Mouse (Mus musculus) liver, embryonic 11.5 days (tissue): ENCODE results near the gene Adamts7. TPM values are rescaled to one million over a fixed set of nuclear protein-coding genes. Genes with fewer than 3 reads are reported as not detected.

Experiments
- ATAC-seq: fragments of 200-750 bp; cut with Nextera tagmentation; replicated peaks from 2 replicates; pipeline ENCODE4 v1.8.0; 2017; ENCODE audit warnings: moderate number of reproducible peaks, mild to moderate bottlenecking, moderate TSS enrichment, moderate library complexity; ENCODE audit not compliant: low FRiP score
- DNase-seq: peaks from one replicate; pipeline ENCODE4 v3.0.0-alpha.2; 2017; ENCODE audit warnings: low spot score
- H3K27ac ChIP-seq: fragments of 300-500 bp; sonication (generic); 2 replicates; pipeline ENCODE4 v1.5.1; 2014; ENCODE audit warnings: mild to moderate bottlenecking, low read depth, low read length, control low read depth
- H3K27me3 ChIP-seq: fragments of 300-500 bp; sonication (generic); replicated peaks from 2 replicates; pipeline ENCODE4 v1.6.1; 2014; ENCODE audit warnings: low read length, mixed read lengths; ENCODE audit not compliant: control insufficient read depth, insufficient read depth
- H3K36me3 ChIP-seq: fragments of 300-500 bp; sonication (generic); 2 replicates; pipeline ENCODE4 v1.6.1; 2014; ENCODE audit warnings: mild to moderate bottlenecking, low read length, moderate library complexity, mixed read lengths; ENCODE audit not compliant: control insufficient read depth, insufficient read depth
- H3K4me1 ChIP-seq: fragments of 300-500 bp; sonication (generic); replicated peaks from 2 replicates; pipeline ENCODE4 v1.6.1; 2014; ENCODE audit warnings: low read length, mixed read lengths; ENCODE audit not compliant: control insufficient read depth, insufficient read depth
- H3K4me2 ChIP-seq: fragments of 300-500 bp; sonication (generic); 2 replicates; pipeline ENCODE4 v1.6.1; 2014; ENCODE audit warnings: mild to moderate bottlenecking, control low read depth, moderate library complexity
- H3K4me3 ChIP-seq: fragments of 300-500 bp; sonication (generic); 2 replicates; pipeline ENCODE4 v1.5.1; 2014; ENCODE audit warnings: low read depth, low read length, control low read depth
- H3K9ac ChIP-seq: fragments of 300-500 bp; sonication (generic); 2 replicates; pipeline ENCODE4 v1.6.1; 2014; ENCODE audit warnings: low read depth, low read length, control low read depth
- H3K9me3 ChIP-seq: fragments of 300-500 bp; sonication (generic); 2 replicates; pipeline ENCODE4 v1.6.1; 2016; ENCODE audit warnings: low read length, inconsistent platforms, mixed read lengths; ENCODE audit not compliant: control insufficient read depth
- WGBS: fragments of 180-500 bp; shearing (Covaris S2); extraction: QIAGEN DNeasy Blood & Tissue Kit; methylation state at CpG from one replicate; pipeline ENCODE4 v1.1.7; 2014; 5-methylcytosine and 5-hydroxymethylcytosine counted together
- polyA plus RNA-seq: library from polyadenylated mRNA; unstranded; fragments of >200 nt; fragmentation: Nextera tagmentation; extraction: Ambion mirVana; gene quantifications from 2 replicates; pipeline ENCODE4 v1.2.1, GENCODE M21; 2014

Gene Adamts7
- 3.2 and 3.6 TPM in 2 replicates for polyA plus RNA-seq

GRCm38 (mm10) chr9:90162926-90163748, at the start of gene Adamts7:
Gene Adamts7, plus strand, starts transcription at chr9:90163069.
- H3K27ac ChIP-seq, result no peak within 1 kb of the TSS
- no peaks in the 10 kb centered on the region for H3K36me3 ChIP-seq
- no peaks in the 10 kb centered on the region for H3K9me3 ChIP-seq
- peak; percentile 74 for DNase-seq
- peak; percentile 42 for ATAC-seq
- peak within 1 kb of the TSS; percentile 96 for H3K4me2 ChIP-seq
- WGBS, result under 1% methylated on average over 59 of the region's 60 CpGs
- H3K4me3 ChIP-seq, result peak within 1 kb of the TSS; percentile 60
- no peaks in the 10 kb centered on the region for H3K4me1 ChIP-seq
- peak within 1 kb of the TSS; percentile 56 for H3K9ac ChIP-seq
- peaks cover 37% of the 10 kb centered on the region for H3K27me3 ChIP-seq

GRCm38 (mm10) chr9:90113151-90113550, 49.7 kb upstream of the Adamts7 start:
- Histone ChIP-seq H3K27ac (peak overlapping the region; percentile 100), H3K4me3 (peak overlapping the region; percentile 98), H3K9ac (peak overlapping the region; percentile 99), H3K4me2 (peak overlapping the region; percentile 88), H3K27me3 (no peaks in the 10 kb centered on the region), H3K4me1 (peaks cover 23% of the 10 kb centered on the region), H3K9me3 (no peaks in the 10 kb centered on the region), H3K36me3 (peaks cover 10% of the 10 kb centered on the region)
- 1% methylated on average over 13 of the region's 13 CpGs for WGBS
- DNase-seq (no peak), ATAC-seq (no peak)

- H3K9ac ChIP-seq, result peak overlapping the region; percentile 99
- DNase-seq (peak; percentile 87), ATAC-seq (peak; percentile 75)
- peaks cover 19% of the 10 kb centered on the region; the same call in 1 of the 2 replicates for H3K4me1 ChIP-seq
- peaks cover 3% of the 10 kb centered on the region; the same call in 1 of the 2 replicates for H3K36me3 ChIP-seq
- peak overlapping the region; percentile 98 for H3K4me3 ChIP-seq
- WGBS, result under 1% methylated on average over 82 of the region's 82 CpGs
- H3K9me3 ChIP-seq, result no peaks in the 10 kb centered on the region
- H3K27me3 ChIP-seq, result no peaks in the 10 kb centered on the region
- H3K4me2 ChIP-seq, result peak overlapping the region; percentile 88
- peak overlapping the region; percentile 100 for H3K27ac ChIP-seq
Observed at GRCm38 (mm10) chr9:90113651-90114566, 49.0 kb upstream of the Adamts7 start.

- WGBS, result 1% methylated on average over 40 of the region's 40 CpGs
- peak within 1 kb of the TSS; percentile 100 for H3K27ac ChIP-seq
- H3K4me2 ChIP-seq, result peak within 1 kb of the TSS; percentile 88
- peak within 1 kb of the TSS; percentile 98 for H3K4me3 ChIP-seq
- no peaks in the 10 kb centered on the region for H3K36me3 ChIP-seq
- no peaks in the 10 kb centered on the region for H3K9me3 ChIP-seq
- H3K27me3 ChIP-seq, result no peaks in the 10 kb centered on the region
- ATAC-seq (peak; percentile 96), DNase-seq (peak; percentile 94)
- H3K4me1 ChIP-seq, result peaks cover 19% of the 10 kb centered on the region; the same call in 1 of the 2 replicates
- peak within 1 kb of the TSS; percentile 99 for H3K9ac ChIP-seq
Observed at GRCm38 (mm10) chr9:90114567-90115307, 48.1 kb upstream of the Adamts7 start, which contains the start of gene Morf4l1. Gene Morf4l1, minus strand, starts transcription at chr9:90114774.

- Histone ChIP-seq H3K36me3 (no peaks in the 10 kb centered on the region), H3K27ac (no peak overlapping the region), H3K9ac (peak overlapping the region; percentile 99), H3K4me2 (peak overlapping the region; percentile 86), H3K4me3 (peak overlapping the region; percentile 98), H3K4me1 (peaks cover 19% of the 10 kb centered on the region; the same call in 1 of the 2 replicates), H3K9me3 (no peaks in the 10 kb centered on the region), H3K27me3 (no peaks in the 10 kb centered on the region)
- no peak for DNase-seq
- ATAC-seq, result no peak
Observed at GRCm38 (mm10) chr9:90115308-90115700, 47.6 kb upstream of the Adamts7 start.

- Histone ChIP-seq H3K9me3 (no peaks in the 10 kb centered on the region), H3K4me1 (peaks cover 8% of the 10 kb centered on the region; the same call in 1 of the 2 replicates), H3K36me3 (no peaks in the 10 kb centered on the region), H3K4me3 (no peak overlapping the region), H3K9ac (no peak overlapping the region), H3K4me2 (no peak overlapping the region), H3K27ac (no peak overlapping the region), H3K27me3 (no peaks in the 10 kb centered on the region)
- DNase-seq (no peak), ATAC-seq (no peak)
Observed at GRCm38 (mm10) chr9:90117234-90117633, 45.6 kb upstream of the Adamts7 start.

- Histone ChIP-seq H3K4me3 (no peak overlapping the region), H3K36me3 (no peaks in the 10 kb centered on the region), H3K4me1 (no peaks in the 10 kb centered on the region), H3K4me2 (no peak overlapping the region), H3K9ac (no peak overlapping the region), H3K9me3 (no peaks in the 10 kb centered on the region), H3K27me3 (no peaks in the 10 kb centered on the region), H3K27ac (no peak overlapping the region)
- DNase-seq (no peak), ATAC-seq (no peak)
- 79% methylated on average over 4 of the region's 4 CpGs for WGBS
Observed at GRCm38 (mm10) chr9:90122246-90122740, 40.6 kb upstream of the Adamts7 start.
